Mouse (Mus musculus) liver, adult (tissue): ENCODE measurements around the gene Cilp2.

ENCODE experiments used
- GATA4 ChIP-seq: IDR thresholded peaks from 2 replicates; pipeline ENCODE4 v1.6.1; 2014; ENCODE audit warnings: mild to moderate bottlenecking, low read length; ENCODE audit not compliant: insufficient replicate concordance

Cilp2 gene

DNA sequence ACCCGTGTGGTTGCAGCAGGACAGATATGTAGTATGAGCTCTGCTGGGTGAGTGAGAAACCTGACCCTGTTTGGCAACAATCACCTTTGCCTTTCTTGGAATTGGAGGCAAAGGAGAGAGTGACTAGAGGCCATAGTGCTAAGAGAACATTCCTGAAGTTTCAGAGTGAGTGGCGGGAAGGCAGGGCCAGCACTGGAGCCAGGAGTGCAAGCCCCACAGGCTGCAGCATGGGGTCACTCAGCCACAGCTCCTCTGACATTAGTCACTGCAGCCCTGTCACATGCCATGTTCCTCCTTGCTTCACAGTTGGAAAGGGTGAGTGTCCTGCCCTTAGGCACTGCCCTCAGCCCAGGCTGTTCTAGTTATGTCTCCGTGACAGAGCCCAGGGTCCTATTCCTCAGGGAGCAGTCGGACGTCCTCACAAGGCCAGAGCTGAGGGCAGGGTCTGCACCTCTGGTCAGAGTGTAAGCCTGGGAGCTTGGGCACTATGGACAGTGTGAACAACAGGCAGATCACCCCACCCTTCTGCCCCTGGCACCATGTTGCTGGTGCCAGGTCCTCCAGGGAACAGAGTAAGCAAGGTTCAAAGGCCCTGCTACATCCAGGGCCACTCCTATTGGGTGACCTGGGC lies 19.7 kb downstream of the Cilp2 start:
- no peak for TF ChIP-seq GATA4

DNA sequence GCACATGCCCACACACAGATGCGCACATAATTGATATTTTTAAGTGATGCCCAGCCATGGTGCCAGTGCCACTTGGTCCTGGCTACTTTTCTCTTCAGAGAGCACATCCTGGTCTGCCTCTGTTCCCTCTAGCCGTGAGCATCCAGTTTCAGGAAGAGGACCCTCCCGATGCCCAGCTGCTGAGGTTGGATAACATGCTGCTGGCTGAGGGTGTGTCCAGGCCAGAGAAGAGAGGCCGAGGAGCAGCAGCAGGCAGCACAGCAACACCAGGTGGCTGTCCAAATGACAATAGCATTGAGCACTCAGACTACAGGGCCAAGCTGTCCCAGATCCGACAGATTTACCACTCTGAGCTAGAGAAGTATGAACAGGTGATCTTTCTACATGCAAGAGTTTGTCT lies 23.3 kb downstream of the Cilp2 start:
- no peak for TF ChIP-seq GATA4

DNA sequence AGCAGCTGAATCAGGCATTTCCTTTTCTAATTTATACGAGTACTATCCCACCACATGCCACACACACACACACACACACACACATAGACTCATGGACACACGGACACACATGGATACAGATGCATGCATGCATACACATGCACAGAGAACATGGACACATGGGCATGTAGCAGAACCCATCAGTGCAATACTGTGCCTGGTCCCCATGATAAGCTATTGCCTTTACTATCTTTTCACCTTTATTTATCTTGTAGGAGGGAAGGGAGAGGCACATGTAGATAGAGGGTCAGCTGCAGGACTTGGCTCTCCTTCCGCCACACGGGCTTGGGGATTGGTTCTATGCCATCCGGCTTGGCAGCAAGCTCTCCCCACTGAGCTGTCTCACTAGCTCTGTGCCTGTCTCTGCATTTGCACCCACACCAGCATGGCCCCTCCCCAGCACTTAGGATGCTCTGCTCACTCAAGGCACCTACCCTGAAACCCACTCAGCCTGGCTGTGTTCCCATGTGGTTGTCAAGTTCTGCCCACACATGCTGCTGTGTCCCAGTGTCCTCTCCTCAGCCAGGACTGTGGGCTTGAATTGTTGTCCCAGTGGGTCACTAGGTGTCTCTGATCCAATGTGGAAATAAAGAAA lies 24.0 kb downstream of the Cilp2 start:
- no peak for TF ChIP-seq GATA4

DNA sequence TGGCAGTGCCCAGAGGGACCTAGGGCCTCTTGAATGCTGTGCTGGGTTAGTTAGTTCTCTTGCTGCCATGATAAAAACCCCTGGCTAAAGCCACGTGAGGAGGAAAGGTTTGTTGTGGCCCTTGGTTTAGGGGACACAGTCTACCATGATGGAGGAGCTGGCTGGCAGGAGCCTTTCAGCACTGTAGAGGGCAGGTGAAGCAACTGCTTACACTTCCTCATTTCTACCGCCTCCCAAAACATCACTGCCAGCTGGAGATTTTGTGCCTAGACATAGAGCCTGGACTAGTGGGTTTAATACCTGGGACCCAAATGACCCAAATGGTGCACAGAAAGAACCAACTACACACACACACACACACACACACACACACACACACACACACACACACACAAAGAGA lies 26.2 kb downstream of the Cilp2 start:
- no peak for TF ChIP-seq GATA4

DNA sequence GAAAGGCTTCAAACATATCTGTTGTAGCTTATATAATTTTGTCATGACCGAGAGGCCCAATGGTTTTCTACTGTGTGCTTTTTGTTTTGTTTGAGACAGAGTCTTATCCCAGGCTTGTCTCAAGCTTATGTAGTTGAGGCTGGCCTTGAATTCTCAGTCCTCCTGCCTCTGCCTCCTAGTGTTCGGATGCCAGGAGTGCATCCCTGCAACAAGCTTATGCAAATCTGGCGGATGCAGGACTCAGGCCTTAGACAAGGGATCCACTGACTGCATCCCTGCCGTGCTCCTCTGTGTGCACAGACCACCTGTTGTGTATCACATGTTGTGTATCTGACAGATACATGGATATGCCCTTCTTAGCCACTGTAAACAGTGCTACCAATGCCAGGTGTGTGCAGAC lies 26.7 kb downstream of the Cilp2 start:
- no peak for TF ChIP-seq GATA4

DNA sequence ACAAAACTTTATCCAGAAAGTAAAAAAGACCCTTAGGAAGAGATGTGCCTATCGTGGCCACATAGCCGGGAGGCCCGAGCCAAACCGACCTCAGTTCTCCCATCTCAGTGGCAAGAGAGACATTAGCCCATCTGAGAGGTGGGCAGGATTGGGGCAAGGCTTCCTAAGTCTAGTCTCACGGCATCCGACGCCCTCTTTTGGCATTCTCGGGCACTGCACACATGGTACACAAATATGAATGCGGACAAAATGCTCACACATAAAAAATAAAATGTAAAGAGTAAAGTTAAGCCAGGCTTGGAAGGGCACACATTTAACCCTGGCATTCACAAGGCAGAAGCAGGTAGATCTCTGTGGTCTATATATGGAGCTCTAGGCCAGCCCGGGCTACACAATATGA lies 33.6 kb downstream of the Cilp2 start:
- TF ChIP-seq GATA4: no peak

DNA sequence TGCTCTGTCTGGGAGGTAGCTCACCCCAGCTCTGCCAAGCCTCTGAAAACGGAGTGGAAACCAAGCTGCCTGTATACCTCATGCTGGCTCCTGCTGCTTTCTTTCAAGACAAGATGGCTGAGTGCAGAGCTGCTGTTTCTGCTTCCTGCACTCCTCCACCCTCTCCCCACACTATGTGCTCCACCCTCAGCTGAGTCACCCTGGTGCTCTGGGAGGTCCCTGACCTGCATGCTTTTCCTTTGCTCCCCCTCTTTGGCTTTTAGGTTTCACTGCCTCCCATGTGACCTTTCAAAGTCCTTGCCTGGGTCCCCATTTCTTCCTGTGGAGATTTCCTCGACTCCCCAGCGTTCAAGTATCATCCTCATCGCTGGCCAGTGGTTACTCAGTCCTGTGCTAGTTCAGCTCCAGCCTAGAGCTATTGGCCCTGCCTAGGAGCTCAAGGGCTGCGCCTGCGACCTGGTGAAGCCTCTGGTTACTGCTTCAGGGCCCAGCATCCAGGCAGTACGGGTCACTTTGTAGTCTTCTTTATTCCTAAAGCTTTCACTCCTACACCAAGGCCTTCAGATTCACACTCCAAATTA lies 36.5 kb downstream of the Cilp2 start:
- TF ChIP-seq GATA4: no peak

DNA sequence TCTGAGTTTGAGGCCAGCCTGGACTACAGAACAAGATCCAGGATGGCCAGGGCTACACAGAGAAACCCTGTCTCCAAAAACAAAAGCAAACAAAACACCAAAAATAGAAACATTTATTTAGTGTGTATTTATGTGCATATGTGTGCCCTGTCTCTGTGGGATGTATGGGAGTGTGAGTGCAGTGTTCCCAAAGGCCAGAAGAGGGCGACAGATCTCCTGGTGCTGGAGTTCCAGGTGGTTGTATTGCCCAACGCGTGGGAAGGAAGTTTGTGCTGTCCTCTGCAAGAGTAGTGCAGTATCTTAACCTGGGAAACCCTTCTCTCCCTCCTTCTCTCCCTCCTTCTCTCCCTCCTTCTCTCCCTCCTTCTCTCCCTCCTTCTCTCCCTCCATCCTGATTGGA lies 37.6 kb downstream of the Cilp2 start:
- TF ChIP-seq GATA4: no peak

DNA sequence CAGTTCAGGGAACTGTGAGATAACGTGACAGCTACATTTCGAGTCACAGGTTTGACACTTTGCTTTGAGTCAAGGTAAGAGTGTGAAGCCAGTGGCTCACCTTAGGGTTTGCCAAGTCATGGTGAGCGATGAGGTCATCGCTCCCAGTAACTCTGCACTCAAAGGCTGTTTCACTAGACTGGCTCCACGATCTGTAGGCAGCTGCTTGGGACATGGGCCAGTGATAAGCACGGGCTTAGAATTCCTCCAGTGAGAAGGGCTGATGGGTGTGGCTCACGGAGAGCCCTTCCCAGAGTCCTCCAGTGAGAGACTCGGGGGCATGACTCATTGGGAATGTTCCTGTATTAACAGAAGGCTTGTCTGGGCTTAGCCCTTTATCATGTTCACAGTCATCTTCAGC lies 38.5 kb downstream of the Cilp2 start:
- TF ChIP-seq GATA4: no peak

DNA sequence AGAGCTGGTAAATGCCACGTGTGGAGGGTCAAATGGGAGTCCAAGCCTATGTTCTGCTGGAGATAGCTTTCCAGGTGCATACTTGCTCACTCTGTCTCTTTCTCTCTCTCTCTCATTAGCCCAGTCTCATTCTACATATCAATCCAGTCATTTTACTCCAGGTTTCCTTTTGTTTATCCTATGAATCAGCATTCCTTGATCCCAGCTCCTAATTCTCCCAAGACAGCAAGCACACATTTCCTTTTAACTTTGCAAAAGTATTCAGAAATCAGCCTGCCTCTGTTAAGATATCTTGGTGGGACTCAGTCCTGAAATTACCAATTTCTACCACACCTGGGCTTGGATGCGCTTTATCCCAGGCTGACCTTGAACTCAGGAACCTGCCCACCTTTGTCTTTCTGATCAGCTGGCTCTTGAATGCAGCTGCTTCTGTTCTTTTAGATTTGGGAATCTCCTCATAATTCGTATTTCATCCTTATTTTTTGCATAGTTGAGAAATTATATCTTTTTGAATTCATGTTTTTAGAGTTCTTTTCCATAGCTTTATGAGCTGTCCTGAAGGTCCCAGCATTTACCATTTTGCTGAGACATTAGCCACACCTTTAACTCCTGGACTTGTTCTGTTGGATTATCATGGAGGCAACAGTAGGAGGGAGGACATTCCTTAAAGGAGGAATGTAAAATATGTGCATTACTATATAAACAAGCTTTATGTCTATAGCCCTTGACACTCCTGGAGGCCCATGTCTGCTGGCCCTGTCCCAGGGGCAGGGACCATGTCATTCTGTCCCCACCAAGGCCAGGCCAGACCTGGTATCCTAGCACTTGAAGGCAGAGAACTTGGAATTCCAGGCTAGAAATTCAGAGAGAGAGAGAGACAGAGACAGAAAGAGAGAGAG lies 40.1 kb downstream of the Cilp2 start:
- no peak for TF ChIP-seq GATA4

DNA sequence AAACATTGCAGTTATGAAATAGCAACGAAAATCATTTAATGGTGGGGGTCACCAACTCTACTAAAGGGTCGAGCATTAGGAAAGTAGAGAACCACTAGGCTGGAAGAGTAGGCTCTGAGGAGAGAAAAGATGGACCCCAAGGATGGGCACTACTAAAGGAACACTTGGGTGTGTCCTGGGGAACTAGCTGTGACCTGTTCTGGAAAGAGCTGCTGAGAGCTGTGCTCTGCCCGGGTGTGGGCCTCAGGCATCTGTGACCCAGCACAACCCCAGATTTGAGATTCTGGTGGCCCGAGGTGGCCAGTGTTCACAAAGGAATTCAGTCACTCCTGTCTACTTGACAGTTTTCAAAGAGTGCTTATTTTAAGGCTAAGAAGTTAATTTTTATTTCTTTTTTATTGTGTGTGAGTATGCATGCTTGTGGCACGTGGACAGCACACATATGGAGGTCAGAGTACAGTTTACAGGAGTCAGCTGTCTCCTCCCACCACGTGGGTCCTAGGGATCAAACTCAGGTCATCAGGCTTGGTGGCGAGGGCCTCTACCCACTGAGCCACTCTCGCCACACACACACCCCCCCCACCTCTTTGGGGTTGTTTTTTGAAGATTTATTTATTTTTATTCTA lies 50.3 kb downstream of the Cilp2 start:
- no peak for TF ChIP-seq GATA4

DNA sequence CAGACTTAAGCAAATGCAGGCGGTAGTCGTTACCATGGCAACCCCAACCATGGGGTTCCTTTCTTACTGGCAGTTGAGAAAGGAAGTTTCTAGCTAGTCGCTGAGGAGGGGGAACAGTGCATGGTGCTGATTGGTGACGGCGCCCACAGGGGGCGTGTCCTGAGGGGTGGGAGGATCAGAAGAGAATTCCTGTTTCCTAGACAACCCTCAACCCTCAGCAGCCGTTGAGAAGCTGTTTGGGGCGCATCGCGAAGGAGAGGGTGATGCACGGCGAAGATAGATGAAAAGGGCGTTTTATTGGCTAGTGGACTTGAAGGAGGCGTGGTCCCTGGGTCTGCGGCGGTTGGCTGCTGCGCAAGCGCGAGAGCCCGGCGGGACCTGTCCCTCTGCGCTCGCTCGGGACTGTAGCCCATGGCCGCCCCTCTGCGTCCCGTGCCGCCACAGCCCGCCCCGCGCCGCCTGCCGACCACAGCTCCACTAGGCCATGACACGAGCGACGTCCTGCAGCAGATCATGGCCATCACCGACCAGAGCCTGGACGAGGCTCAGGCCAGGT lies 55.1 kb downstream of the Cilp2 start, which contains the start of gene Pbx4:
Gene Pbx4 (plus strand): TSS at position 194 of the 556 bp plus-strand sequence.
- no peak for TF ChIP-seq GATA4
